Mouse (Mus musculus): ENCODE data around the gene Mvb12b.

DNA sequence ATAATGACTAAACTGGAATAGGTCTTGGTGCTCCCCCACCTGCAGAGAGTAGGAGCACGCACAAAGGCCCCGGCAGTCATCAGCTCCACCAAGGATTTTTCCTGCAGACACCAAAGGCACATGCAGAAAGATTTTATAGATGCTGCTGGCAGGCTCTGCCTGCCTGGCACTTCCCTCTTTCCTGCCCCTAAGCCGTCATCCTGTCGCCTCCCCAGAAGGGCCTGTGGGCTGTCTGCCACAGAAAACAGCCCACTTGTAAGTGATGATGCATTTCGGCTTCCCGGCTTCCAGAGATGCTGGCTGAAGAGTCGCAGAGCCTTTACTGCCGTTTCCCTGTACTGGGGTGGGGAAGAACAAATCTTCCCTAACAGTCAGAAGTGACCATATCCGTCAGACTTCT lies 93.3 kb downstream of the Mvb12b start:
- TF ChIP-seq GATA1 (IDR thresholded peaks at IDR 0.05; ENCODE audit: low read length) (no peak), TAL1 (IDR thresholded peaks at IDR 0.05; ENCODE audit: low read length) (no peak)
